Mouse (Mus musculus) MEL (cell line): ENCODE data around the gene BC005537.

Experiments used
- CTCF ChIP-seq, 3 experiments: IDR thresholded peaks in 2 of 3; conservative IDR thresholded peaks in 1 of 3; 2 replicates each; pipeline ENCODE4 v1.5.1; 2011 to 2012; ENCODE audit warnings: low read length in 3 of 3, low read depth in 2 of 3, mild to moderate bottlenecking in 2 of 3, improper control_type of control experiment in 1 of 3, inconsistent platforms in 1 of 3, mixed read lengths in 1 of 3, moderate library complexity in 1 of 3; ENCODE audit not compliant: control insufficient read depth in 1 of 3, insufficient read depth in 1 of 3, poor library complexity in 1 of 3, severe bottlenecking in 1 of 3
- EP300 ChIP-seq, 2 experiments: IDR thresholded peaks; 2 replicates each; pipeline ENCODE4 v1.6.1; 2011; ENCODE audit warnings: improper control_type of control experiment in 2 of 2, low read length in 2 of 2, low read depth in 1 of 2, mild to moderate bottlenecking in 1 of 2
- GATA1 ChIP-seq: IDR thresholded peaks from 2 replicates; pipeline ENCODE4 v1.6.1; 2011; ENCODE audit warnings: low read depth, low read length, improper control_type of control experiment
- KAT2A ChIP-seq: conservative IDR thresholded peaks from 2 replicates; pipeline ENCODE4 v1.6.1; 2012; ENCODE audit warnings: low read depth, low read length, improper control_type of control experiment, inconsistent platforms
- MAZ ChIP-seq: IDR thresholded peaks from 2 replicates; pipeline ENCODE4 v1.6.1; 2012; ENCODE audit warnings: low read depth, mild to moderate bottlenecking, inconsistent platforms, low read length, improper control_type of control experiment
- MEF2A ChIP-seq: IDR thresholded peaks from 2 replicates; pipeline ENCODE4 v1.6.1; 2014; ENCODE audit warnings: low read depth, mild to moderate bottlenecking, inconsistent platforms, low read length, improper control_type of control experiment; ENCODE audit not compliant: poor library complexity, insufficient replicate concordance, severe bottlenecking; ENCODE audit errors: extremely low read depth
- SIN3A ChIP-seq: IDR thresholded peaks from 2 replicates; pipeline ENCODE4 v1.6.1; 2012; ENCODE audit warnings: low read length, improper control_type of control experiment, inconsistent platforms
- TCF12 ChIP-seq: IDR thresholded peaks from 2 replicates; pipeline ENCODE4 v1.6.1; 2014; ENCODE audit warnings: low read depth, mild to moderate bottlenecking, inconsistent platforms, low read length, improper control_type of control experiment, moderate library complexity
- USF2 ChIP-seq, 2 experiments: IDR thresholded peaks; 2 replicates each; pipeline ENCODE4 v1.6.1; 2011 to 2012; ENCODE audit warnings: improper control_type of control experiment in 2 of 2, low read length in 2 of 2, borderline replicate concordance in 1 of 2, inconsistent platforms in 1 of 2, low read depth in 1 of 2, mild to moderate bottlenecking in 1 of 2; ENCODE audit not compliant: insufficient read depth in 1 of 2
- ZMIZ1 ChIP-seq: IDR thresholded peaks from 2 replicates; pipeline ENCODE4 v1.6.1; 2012; ENCODE audit warnings: low read depth, mild to moderate bottlenecking, inconsistent platforms, low read length, improper control_type of control experiment, moderate library complexity

- TF ChIP-seq CTCF (IDR thresholded peaks at IDR 0.05 in 2 of 3, conservative IDR thresholded peaks at IDR 0.05 in 1 of 3; ENCODE audit: control insufficient read depth in 1 of 3, insufficient read depth in 1 of 3, low read depth in 2 of 3, low read length in 3 of 3, poor library complexity in 1 of 3, severe bottlenecking in 1 of 3) (no peak), TCF12 (no peak), EP300 (IDR thresholded peaks at IDR 0.05; ENCODE audit: low read depth in 1 of 2, low read length in 2 of 2) (0 out of 4 replicates have a peak, but pooled peaks of 1 of the 2 experiments have one; percentile 5), GATA1 (no peak), USF2 (IDR thresholded peaks at IDR 0.05; ENCODE audit: borderline replicate concordance in 1 of 2, insufficient read depth in 1 of 2, low read depth in 1 of 2, low read length in 2 of 2) (no peak), MEF2A (no peak), ZMIZ1 (no peak), MAZ (no peak), SIN3A (no peak), KAT2A (no peak)
Measured at GRCm38 (mm10) chr13:24786014-24786490, 15.4 kb upstream of the BC005537 start.
